Mouse (Mus musculus) G1E (cell line): ENCODE results near the gene Plxnd1. TPM values are rescaled to one million over a fixed set of nuclear protein-coding genes. Genes with fewer than 3 reads are reported as not detected.

Experiments used
- ATAC-seq: 2 replicates; pipeline ENCODE4 v1.8.0; 2016; ENCODE audit warnings: mild to moderate bottlenecking; ENCODE audit not compliant: insufficient number of reproducible peaks, poor library complexity, low FRiP score, severe bottlenecking; ENCODE audit errors: extremely low read depth
- DNase-seq: peaks from one replicate; pipeline ENCODE4 v3.0.0; 2012; ENCODE audit warnings: low spot score
- H3K27me3 ChIP-seq: 2 replicates; pipeline ENCODE4 v1.6.1; 2012; ENCODE audit warnings: mild to moderate bottlenecking, low read length, inconsistent platforms; ENCODE audit not compliant: insufficient read depth
- H3K36me3 ChIP-seq: replicated peaks from 2 replicates; pipeline ENCODE3; 2012; ENCODE audit warnings: mild to moderate bottlenecking, inconsistent platforms
- H3K4me1 ChIP-seq: 2 replicates; pipeline ENCODE4 v1.6.1; 2012; ENCODE audit warnings: low read depth, low read length, inconsistent platforms, mixed read lengths; ENCODE audit not compliant: insufficient read depth
- H3K4me3 ChIP-seq: 2 replicates; pipeline ENCODE4 v1.5.1; 2012; ENCODE audit warnings: low read depth, mild to moderate bottlenecking, inconsistent platforms, low read length, moderate library complexity, mixed read lengths
- H3K9me3 ChIP-seq: replicated peaks from 2 replicates; pipeline ENCODE4 v1.6.1; 2012; ENCODE audit warnings: inconsistent platforms
- CTCF ChIP-seq: IDR thresholded peaks from 2 replicates; pipeline ENCODE4 v1.5.1; 2012; ENCODE audit warnings: low read depth, low read length, inconsistent platforms, mixed read lengths
- GATA1 ChIP-seq: IDR thresholded peaks from 2 replicates; pipeline ENCODE4 v1.6.1; 2012; ENCODE audit warnings: borderline replicate concordance, low read length, inconsistent platforms, mixed read lengths
- GATA2 ChIP-seq: IDR thresholded peaks from 2 replicates; pipeline ENCODE4 v1.6.1; 2012; ENCODE audit warnings: low read depth, low read length, inconsistent platforms, borderline replicate concordance
- POLR2AphosphoS5 ChIP-seq: IDR thresholded peaks from 2 replicates; pipeline ENCODE4 v1.6.1; 2012; ENCODE audit warnings: low read depth, low read length, inconsistent platforms; ENCODE audit not compliant: insufficient replicate concordance
- TAL1 ChIP-seq: conservative IDR thresholded peaks from 2 replicates; pipeline ENCODE4 v1.6.1; 2012; ENCODE audit warnings: low read depth, low read length, inconsistent platforms, mixed read lengths
- polyA plus RNA-seq: library from polyadenylated mRNA; stranded (reverse); fragments of >175 nt; gene quantifications from 2 replicates; pipeline ENCODE4 v1.2.3, GENCODE M21; 2012
- total RNA-seq, 2 experiments: library from RNA; stranded (forward) in 1 of 2; stranded (reverse) in 1 of 2; fragments of 200-1000 nt in 1 of 2; fragments of >200 nt in 1 of 2; fragmentation: Nextera tagmentation in 1 of 2; gene quantifications; 2 replicates each; pipeline ENCODE4 v1.2.3; 2014 to 2017

The Plxnd1 gene
- total and polyA plus RNA-seq, 3 experiments = 1.2 to 1.7 (median 1.5) TPM

DNA sequence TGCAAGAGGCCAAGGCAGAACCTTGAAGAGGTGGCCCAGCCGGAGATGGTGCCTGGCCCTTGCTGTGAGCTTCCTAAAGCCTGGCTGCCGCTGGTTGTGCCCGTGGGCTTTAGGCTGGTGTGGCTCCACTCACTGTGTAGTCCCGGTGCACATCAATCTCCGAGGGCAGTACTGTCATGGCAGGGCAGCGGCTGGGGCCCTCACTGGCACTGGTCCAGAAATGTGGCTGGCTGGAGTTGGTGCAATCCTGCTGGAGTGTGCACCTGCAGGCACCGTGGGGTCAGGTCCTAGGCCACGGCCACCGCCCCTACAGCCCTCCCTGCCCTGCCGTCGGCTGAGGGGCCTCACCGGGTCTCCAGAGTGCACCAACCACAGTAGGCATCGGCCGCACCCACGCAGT, 17.0 kb downstream of the Plxnd1 start:
- Histone ChIP-seq H3K27me3 (no peaks in the 10 kb centered on the region; the same call in 1 of the 2 replicates), H3K36me3 (no peaks in the 10 kb centered on the region)

DNA sequence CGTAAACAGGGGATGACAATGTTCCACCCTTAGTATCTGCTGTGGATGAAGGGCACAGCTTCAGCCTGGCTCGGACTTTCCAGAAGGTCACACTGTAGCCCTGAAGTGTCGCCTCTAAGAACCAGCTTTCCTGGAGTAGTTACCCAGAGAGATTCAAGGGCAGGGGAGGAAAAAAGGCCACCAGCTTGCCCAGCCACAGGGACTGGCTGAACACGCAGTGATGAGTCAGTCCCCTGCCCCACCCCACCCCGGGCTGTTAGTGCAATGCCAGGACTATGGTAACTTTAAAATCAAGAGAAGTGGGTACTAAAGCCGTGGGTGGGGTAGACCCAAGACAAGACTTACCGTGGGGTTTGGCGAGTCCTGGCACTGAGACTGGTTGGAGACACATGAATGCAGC, 19.2 kb downstream of the Plxnd1 start:
- ATAC-seq = no peak
- Histone ChIP-seq H3K9me3 (no peaks in the 10 kb centered on the region), H3K36me3 (no peaks in the 10 kb centered on the region), H3K4me1 (no peaks in the 10 kb centered on the region), H3K4me3 (no peak overlapping the region), H3K27me3 (no peaks in the 10 kb centered on the region; the same call in 1 of the 2 replicates)
- TF ChIP-seq CTCF = no peak
- TF ChIP-seq TAL1 = no peak
- TF ChIP-seq GATA1 = no peak
- no peak for TF ChIP-seq GATA2
- no peak for TF ChIP-seq POLR2AphosphoS5
- DNase-seq = no peak

More for the DNA sequence above, 17.0 kb downstream of the Plxnd1 start:
- Histone ChIP-seq H3K4me3 (no peak overlapping the region), H3K4me1 (no peaks in the 10 kb centered on the region), H3K9me3 (no peaks in the 10 kb centered on the region)
- no peak for TF ChIP-seq GATA1
- no peak for TF ChIP-seq CTCF
- TF ChIP-seq POLR2AphosphoS5 = no peak
- no peak for TF ChIP-seq TAL1
- TF ChIP-seq GATA2 = no peak
- DNase-seq (no peak), ATAC-seq (no peak)

DNA sequence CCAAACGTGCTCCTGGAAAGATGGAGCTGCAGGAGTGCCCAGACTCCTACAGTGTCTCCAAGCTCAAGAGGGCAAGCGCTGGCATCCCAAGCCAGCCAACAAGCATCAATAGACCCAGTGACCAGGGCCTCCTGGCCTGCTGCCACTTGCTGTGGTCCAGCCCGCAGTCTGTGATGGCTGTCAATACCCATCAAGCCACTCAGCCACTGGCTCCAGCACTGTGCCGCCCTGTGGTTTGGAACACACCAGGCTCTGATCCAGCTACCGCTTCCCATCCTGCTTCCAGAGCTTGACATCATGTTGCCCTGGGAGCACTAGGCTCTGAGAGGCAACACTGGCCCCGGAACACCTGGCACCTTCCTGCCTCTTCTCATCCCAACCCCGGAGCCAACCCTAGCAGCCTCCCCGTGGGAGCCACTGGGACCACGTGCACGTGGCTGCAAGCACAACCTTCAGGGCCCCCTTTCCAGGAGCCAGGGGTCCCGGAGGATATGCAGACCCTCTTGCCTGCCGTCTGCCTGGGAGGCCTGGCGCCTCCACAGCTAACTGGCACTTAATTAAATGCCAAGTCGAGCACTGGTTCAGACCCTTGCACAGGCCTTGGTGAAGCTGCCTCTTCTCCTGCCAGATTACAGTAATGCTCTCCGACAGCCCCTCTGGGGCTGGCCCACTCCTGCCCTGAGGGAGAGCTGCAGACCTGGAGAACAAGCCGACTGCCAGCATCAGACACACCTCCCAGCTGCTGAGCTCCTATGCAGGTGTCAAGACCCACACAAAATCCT, 20.7 kb downstream of the Plxnd1 start:
- H3K4me1 ChIP-seq = no peaks in the 10 kb centered on the region
- no peak overlapping the region for H3K4me3 ChIP-seq
- no peaks in the 10 kb centered on the region; the same call in 1 of the 2 replicates for H3K27me3 ChIP-seq
- TF ChIP-seq TAL1 = no peak
- TF ChIP-seq GATA1 = no peak
- no peak for TF ChIP-seq GATA2
- TF ChIP-seq POLR2AphosphoS5 = no peak
- TF ChIP-seq CTCF = no peak
- no peak for ATAC-seq
- H3K36me3 ChIP-seq = no peaks in the 10 kb centered on the region
- no peak for DNase-seq
- no peaks in the 10 kb centered on the region for H3K9me3 ChIP-seq

DNA sequence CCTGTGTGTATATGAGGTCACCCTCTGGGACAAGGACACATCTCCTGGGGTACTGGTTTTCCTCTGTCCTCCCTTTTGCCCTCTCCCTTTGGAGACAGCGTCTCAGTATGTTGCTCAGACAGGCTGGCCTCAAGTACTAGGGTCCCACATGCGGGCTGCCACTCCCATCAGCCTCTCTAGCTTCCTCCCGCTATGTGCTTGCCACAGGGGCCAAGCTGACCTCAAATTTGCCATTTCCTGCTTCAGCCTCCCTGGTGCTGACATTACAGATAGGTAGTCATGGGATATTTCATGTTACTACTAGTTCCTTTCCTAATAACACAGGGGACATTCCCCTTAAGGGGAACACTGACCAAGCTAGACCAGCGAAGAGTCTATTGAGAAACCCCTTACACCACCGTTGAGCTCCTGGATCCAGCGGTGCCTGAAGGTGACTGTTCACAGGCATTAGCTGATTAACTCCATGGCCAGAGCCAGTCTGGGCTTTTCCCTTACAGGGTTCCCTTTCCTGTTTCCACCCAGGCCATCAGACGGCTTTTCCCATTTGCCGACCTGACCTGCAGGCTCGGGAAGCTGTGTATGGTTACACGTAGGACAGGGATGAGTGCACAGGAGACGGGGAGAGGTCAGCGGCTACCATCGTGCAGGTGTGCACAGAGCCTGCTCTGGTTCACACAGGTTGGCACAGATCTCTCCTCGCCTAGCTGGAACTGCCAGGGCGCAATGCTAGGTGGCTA, 21.5 kb downstream of the Plxnd1 start:
- Histone ChIP-seq H3K4me1 (no peaks in the 10 kb centered on the region), H3K4me3 (no peak overlapping the region), H3K27me3 (no peaks in the 10 kb centered on the region; the same call in 1 of the 2 replicates), H3K9me3 (no peaks in the 10 kb centered on the region), H3K36me3 (no peaks in the 10 kb centered on the region)
- DNase-seq (no peak), ATAC-seq (no peak)
- TF ChIP-seq GATA1 = no peak
- no peak for TF ChIP-seq CTCF
- TF ChIP-seq GATA2 = no peak
- TF ChIP-seq POLR2AphosphoS5 = no peak
- TF ChIP-seq TAL1 = no peak

DNA sequence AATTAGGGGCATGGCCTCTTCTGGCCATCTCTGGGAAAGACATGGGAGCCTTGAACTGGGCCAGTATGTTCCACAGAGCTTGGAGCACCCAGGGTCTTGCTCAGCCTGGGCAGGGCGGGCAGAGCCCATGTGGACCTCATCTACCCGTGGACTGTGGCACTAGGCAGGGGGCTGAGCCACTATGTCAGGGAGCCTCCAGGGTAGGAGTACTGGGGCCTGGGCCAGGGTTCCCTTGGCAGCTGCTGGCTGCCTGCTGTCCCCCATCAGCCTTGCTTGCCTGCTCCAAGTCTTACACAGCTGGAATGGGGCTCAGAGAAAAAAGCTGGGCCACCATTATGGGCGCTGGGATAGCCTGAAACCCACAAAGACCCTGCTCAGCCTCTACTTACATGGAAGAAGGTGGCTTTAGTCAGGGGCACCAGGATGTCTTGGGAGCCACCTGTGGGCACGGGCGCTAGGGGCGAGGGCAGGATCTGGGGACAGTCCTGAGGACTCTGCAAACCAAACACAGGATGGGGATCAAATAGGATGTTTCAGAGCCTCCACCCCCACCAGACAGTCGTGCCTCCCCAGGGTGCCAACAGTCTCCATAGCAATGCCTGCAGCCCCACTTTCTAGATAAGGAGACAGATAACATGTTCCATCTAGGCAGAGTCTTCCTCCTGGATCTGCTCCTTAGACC, 22.6 kb downstream of the Plxnd1 start:
- Histone ChIP-seq H3K4me3 (no peak overlapping the region), H3K27me3 (no peaks in the 10 kb centered on the region; the same call in 1 of the 2 replicates), H3K4me1 (no peaks in the 10 kb centered on the region), H3K36me3 (no peaks in the 10 kb centered on the region), H3K9me3 (no peaks in the 10 kb centered on the region)
- no peak for ATAC-seq
- DNase-seq = no peak
- TF ChIP-seq POLR2AphosphoS5 = no peak
- no peak for TF ChIP-seq CTCF
- no peak for TF ChIP-seq GATA1
- TF ChIP-seq TAL1 = no peak
- no peak for TF ChIP-seq GATA2

DNA sequence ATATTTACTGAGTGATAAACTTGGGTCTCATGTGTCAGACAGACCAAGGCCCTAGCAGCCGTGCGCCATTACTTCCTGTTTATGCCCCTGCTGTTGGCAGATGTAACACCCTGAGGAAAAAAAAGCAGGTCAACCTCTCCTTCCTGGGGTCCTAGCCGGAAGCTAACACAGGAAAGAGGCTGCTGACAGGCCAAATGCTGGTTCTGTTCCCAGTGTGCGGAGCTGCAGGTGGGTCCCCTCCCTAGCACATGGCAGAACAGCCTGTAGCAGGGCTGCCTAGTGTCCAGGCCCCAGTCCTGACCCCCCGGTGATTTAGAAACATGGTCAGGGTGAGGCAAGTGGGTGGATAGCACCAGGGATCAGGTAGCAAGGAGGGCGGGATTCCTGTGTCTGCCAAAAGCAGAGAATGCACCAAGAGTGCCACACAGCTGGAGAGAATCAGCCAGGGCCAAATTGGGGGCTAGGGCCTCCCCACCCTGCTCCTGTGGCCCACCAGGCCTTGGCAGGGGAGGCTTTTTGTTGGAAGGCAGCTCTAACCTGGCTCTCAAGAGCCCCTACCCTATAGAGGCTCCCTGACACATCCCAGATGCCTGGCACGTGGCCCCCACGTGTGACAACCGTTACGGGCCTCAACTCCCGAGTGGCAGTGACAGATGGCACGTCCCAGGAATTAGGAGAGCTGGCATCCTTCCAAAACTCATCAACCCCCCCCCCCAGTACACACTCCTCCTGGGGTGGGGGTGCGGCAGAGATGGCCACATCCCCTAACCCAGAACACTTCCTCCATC, 23.3 kb downstream of the Plxnd1 start:
- H3K4me3 ChIP-seq = no peak overlapping the region
- no peak for TF ChIP-seq CTCF
- no peak for TF ChIP-seq POLR2AphosphoS5
- no peak for TF ChIP-seq GATA1
- no peak for TF ChIP-seq TAL1
- no peak for TF ChIP-seq GATA2
- ATAC-seq (no peak), DNase-seq (no peak)
- H3K4me1 ChIP-seq = no peaks in the 10 kb centered on the region
- no peaks in the 10 kb centered on the region; the same call in 1 of the 2 replicates for H3K27me3 ChIP-seq
- no peaks in the 10 kb centered on the region for H3K9me3 ChIP-seq
- no peaks in the 10 kb centered on the region for H3K36me3 ChIP-seq
